Mouse (Mus musculus) ovary, postnatal 36 days (tissue): Measurements from ENCODE around the gene Bloc1s3.

Experiments
- DNase-seq: peaks from one replicate; pipeline ENCODE4 v3.0.0; 2022; ENCODE audit warnings: low spot score, mixed read lengths

Bloc1s3 gene

DNA sequence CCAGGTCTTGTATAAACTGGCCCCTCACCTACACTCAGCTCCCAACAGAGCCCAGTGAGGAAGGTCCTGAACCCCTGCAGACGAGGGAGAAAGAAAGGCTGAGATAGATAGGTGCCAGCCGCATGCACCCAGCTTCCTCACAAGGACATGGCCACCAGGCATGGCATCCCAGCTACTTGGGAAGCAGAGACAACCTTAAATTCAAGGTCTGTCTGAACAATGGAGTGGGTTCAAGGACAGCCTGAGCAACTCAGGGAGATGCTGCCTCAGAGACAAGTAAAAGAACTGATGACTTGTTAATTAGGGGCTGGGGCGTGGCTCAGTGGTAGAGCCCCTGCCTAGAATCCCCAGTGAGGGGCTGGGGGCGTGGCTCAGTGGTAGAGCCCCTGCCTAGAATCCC lies 53.0 kb downstream of the Bloc1s3 start:
- no peak for DNase-seq
